Mouse (Mus musculus): Measurements from ENCODE around the gene Lzic.

DNA sequence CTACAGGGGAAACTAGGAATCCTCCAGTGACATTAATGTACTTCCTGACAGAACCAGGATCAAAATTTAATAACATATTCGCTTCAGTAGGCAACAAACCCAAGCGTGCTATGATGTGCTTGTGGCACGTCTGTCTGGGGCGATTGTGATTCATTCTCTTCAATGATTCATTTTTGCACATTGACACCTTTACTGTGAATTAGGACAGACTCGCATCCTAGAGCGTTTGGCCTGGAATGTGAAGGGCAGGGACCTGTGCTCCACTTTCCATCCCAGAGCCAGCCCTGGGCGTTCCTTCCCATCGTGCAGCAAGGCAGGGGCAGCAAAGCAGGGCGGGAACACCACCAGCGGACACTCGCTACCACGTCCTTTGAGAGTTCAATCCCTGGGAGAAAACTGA, 57.4 kb downstream of the Lzic start:
- TF ChIP-seq POLR2A (IDR thresholded peaks at IDR 0.05; ENCODE audit: borderline replicate concordance, low read depth, low read length) (no peak), CTCF (IDR thresholded peaks at IDR 0.05; ENCODE audit: low read depth, low read length) (no peak)

All from bone marrow macrophage, adult 2 months (primary cell).